Mouse (Mus musculus) Patski (cell line): ENCODE data around the gene Gdpd4. TPM values are rescaled to one million over a fixed set of nuclear protein-coding genes. Genes with fewer than 3 reads are reported as not detected.

Source experiments
- ATAC-seq: fragments of 100-300 bp; one replicate; pipeline ENCODE4 v1.8.0; 2021
- CTCF ChIA-PET: fragments of 350-600 bp; sonication (Branson Sonifier 250); formaldehyde crosslinking; loops from one replicate; lab custom pipeline; 2022; ENCODE audit warnings: inconsistent platforms; lab: Charles Lee
- POLR2A ChIA-PET: fragments of 350-600 bp; sonication (Branson Sonifier 250); formaldehyde crosslinking; loops from one replicate; lab custom pipeline; 2022; ENCODE audit warnings: antibody characterized with exemption, inconsistent platforms; lab: Charles Lee
- DNase-seq: peaks from one replicate; pipeline ENCODE4 v3.0.0-alpha.2; 2011; ENCODE audit warnings: low read depth, low spot score
- H3K27me3 ChIP-seq: fragments of 371-371 bp; one replicate; pipeline ENCODE4 v1.5.1; 2021
- CTCF ChIP-seq: fragments of 100-300 bp; IDR thresholded peaks from one replicate; pipeline ENCODE4 v1.5.1; 2021
- in situ Hi-C: fragments of 300-500 bp; cut with MboI; formaldehyde crosslinking; loops from 3 replicates; pipeline ENCODE4 v1.11.1; 2018; ENCODE audit warnings: low pct_unique_long_range_greater_than_20kb, mixed read lengths
- polyA plus RNA-seq: library from polyadenylated mRNA; unstranded; gene quantifications from one replicate; pipeline ENCODE4 v1.2.3, GENCODE M21; 2021

Gene Gdpd4
- polyA plus RNA-seq, result not detected

DNA sequence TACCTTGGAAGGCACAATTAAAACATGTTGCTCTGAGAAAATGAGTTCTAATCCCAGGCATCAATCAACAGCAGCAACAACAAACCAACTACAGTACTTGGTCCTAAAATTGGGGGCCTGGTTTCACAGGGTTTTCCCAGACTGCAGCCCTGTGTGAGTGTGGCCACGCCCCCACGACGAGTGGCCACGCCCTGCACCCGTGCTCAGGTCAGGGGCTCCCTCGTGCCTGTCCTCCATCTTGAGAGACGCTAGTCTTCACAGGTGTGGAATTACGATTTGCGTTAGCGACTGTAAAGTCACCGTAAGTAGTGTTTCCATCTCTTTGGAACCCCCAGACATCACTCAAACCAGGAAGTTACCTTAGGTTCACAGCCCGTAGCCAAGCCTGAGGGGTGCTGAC, at the start of gene Gdpd4:
Gene Gdpd4, plus strand, starts transcription at position 214 of the 400 bp plus-strand sequence.
- DNase-seq (no peak), ATAC-seq (no peak)
- POLR2A ChIA-PET, result no interaction called here
- no peak for TF ChIP-seq CTCF
- CTCF ChIA-PET, result no interaction called here
- H3K27me3 ChIP-seq, result peaks cover 4% of the 10 kb centered on the region
- in situ Hi-C loops, result no loop called here

- no peaks in the 10 kb centered on the region for H3K27me3 ChIP-seq
- no peak for ATAC-seq
- no peak for TF ChIP-seq CTCF
- in situ Hi-C loops, result no loop called here
- ChIA-PET POLR2A (no interaction called here), CTCF (no interaction called here)
- DNase-seq, result no peak
Measured at GRCm38 (mm10) chr7:97872396-97872795, 47.4 kb upstream of the Gdpd4 start.

DNA sequence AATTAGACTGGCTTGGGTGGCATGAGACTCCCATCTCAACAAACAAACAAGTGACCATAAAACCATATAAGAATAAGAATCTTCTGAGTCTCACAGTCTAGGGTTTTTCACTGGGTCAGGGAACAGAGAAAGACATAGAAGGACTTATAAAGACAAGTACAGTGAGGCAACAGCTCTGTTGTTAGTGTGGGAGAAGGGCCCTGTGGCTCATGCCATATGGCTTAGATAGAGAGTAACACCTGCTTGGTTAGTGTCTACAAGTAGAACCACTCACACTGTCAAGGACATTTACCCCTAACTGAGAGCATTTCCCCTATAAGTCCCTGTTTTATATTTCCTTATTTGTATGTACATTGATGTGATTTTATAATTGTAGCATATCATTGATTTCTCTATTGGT, 46.4 kb upstream of the Gdpd4 start:
- ChIA-PET POLR2A (no interaction called here), CTCF (no interaction called here)
- H3K27me3 ChIP-seq, result no peaks in the 10 kb centered on the region
- no peak for DNase-seq
- no peak for ATAC-seq
- no peak for TF ChIP-seq CTCF
- in situ Hi-C loops, result no loop called here

DNA sequence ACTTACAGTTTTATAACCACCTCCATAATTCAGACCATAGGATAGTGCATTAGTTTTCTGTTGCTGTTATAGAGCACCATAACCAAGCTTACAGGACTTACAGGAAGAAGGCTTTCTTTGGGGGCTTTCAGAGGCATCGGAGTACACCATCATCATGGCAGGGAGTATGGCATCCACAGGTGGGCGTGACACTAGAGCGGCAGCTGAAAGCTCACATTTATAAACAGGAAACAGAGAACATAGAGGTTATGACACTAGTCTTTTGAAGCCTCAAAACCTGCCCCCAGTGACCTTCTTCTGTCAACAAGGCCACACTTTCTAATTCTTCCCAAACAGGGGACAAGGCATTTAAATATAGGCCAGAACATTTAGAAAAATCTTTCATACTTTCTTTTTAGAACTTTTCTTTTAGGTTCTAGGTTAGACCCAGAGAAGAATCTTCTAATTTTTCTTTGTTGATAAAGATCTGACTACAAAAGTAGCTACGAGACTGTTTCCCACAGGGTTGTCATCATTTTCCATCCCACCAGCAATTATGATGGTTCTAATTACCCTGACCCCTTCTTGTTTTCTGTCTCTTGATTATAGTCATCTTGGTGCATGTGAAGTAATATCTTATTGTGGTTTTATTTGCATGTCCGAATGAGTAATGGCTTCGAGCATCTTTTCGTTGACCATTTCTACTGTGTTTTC, 41.8 kb upstream of the Gdpd4 start:
- H3K27me3 ChIP-seq, result no peaks in the 10 kb centered on the region
- CTCF ChIA-PET, result no interaction called here
- ATAC-seq, result no peak
- POLR2A ChIA-PET, result no interaction called here
- TF ChIP-seq CTCF, result no peak
- DNase-seq, result no peak
- in situ Hi-C loops, result no loop called here

GRCm38 (mm10) chr7:97911646-97912045, 8.1 kb upstream of the Gdpd4 start:
- DNase-seq (no peak), ATAC-seq (no peak)
- CTCF ChIA-PET, result no interaction called here
- no peak for TF ChIP-seq CTCF
- in situ Hi-C loops, result no loop called here
- H3K27me3 ChIP-seq, result no peaks in the 10 kb centered on the region
- POLR2A ChIA-PET, result no interaction called here

GRCm38 (mm10) chr7:97914833-97915516, 4.8 kb upstream of the Gdpd4 start:
- in situ Hi-C loops, result no loop called here
- TF ChIP-seq CTCF, result no peak
- no peaks in the 10 kb centered on the region for H3K27me3 ChIP-seq
- CTCF ChIA-PET, result no interaction called here
- ATAC-seq, result no peak
- POLR2A ChIA-PET, result interaction anchor here (0.7 kb wide), 1 partner anchor 47 kb away, joined by 3 read pairs; no protein-coding TSS in a partner anchor
- DNase-seq, result no peak

DNA sequence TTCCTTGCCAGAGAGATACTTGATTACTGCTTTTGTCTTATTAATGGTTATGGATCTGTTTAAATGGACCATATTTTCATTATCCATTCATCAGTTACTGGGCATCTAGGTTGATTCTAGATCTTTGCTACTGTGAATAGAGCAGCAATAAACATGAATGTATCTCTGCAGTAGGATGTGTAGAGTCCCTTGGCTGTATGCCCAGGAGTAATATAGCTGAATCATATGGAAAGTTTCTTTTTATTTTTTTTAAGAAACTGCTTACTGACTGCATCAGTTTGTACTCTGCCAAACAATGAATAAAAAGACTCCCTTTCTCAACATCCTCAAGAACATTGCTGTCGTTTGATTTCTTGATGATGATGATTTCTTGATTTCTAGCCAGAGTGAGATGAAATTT, 6.1 kb downstream of the Gdpd4 start:
- POLR2A ChIA-PET, result no interaction called here
- no peak for ATAC-seq
- in situ Hi-C loops, result no loop called here
- no peak for DNase-seq
- H3K27me3 ChIP-seq, result peaks cover 19% of the 10 kb centered on the region
- no peak for TF ChIP-seq CTCF
- CTCF ChIA-PET, result no interaction called here

- no peak for TF ChIP-seq CTCF
- in situ Hi-C loops, result no loop called here
- no peak for DNase-seq
- peaks cover 19% of the 10 kb centered on the region for H3K27me3 ChIP-seq
- ChIA-PET CTCF (no interaction called here), POLR2A (no interaction called here)
- no peak for ATAC-seq
Measured at GRCm38 (mm10) chr7:97926978-97927377, 7.2 kb downstream of the Gdpd4 start.

DNA sequence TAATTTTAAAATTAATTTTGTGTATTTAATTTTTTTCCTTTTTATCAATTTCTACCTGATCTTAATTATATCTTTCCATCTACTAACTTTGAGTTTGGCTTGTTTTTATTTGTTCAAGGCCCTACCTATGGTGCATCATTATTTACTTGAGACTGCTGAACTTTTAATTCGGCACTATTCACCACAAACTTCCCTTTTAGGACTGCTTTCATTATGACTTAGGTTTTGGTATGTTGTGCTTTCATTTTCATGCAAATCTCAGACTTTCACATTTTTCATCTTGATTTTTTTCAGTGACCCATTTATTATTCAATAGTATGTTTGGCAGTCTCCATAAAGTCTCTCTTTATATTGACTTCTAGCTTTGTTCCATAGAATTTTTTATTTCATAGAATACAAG, 24.7 kb downstream of the Gdpd4 start:
- in situ Hi-C loops, result no loop called here
- ChIA-PET POLR2A (no interaction called here), CTCF (no interaction called here)
- no peak for TF ChIP-seq CTCF
- DNase-seq, result no peak
- H3K27me3 ChIP-seq, result no peaks in the 10 kb centered on the region
- no peak for ATAC-seq

GRCm38 (mm10) chr7:97972486-97972885, 52.7 kb downstream of the Gdpd4 start:
- DNase-seq (no peak), ATAC-seq (no peak)
- peaks cover 61% of the 10 kb centered on the region for H3K27me3 ChIP-seq
- in situ Hi-C loops, result loop anchor here (10.0 kb wide), 1 partner anchor 128 kb away; no protein-coding TSS in a partner anchor
- ChIA-PET POLR2A (no interaction called here), CTCF (interaction anchor here (1.2 kb wide), 1 partner anchor 181 kb away, joined by 3 read pairs; no protein-coding TSS in a partner anchor)
- no peak for TF ChIP-seq CTCF

DNA sequence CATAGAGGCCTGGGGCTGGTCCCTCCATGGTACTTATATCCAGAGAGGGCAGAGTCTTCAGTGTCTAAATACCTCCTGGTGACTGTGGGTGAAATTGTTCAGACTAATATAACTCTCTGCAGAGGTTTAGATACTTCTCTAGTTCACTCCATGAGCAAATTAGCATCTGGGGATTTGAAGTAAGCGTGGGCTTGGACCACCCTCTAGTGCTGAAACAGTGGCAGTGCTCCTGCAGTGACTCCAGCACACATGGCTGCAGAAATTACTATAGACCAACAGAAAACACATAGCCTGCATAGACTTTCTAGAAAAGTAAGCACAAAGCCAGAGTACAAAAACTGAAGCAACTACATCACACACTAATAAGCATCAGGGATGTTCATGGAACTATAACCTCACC, 57.7 kb downstream of the Gdpd4 start:
- ChIA-PET POLR2A (no interaction called here), CTCF (interaction anchor here (0.9 kb wide), 1 partner anchor 229 kb away, joined by 5 read pairs; no protein-coding TSS in a partner anchor)
- peak; percentile 12 for DNase-seq
- peak; percentile 94 for TF ChIP-seq CTCF
- peak; percentile 35 for ATAC-seq
- peaks cover 48% of the 10 kb centered on the region for H3K27me3 ChIP-seq
- in situ Hi-C loops, result loop anchor here (10.0 to 25.0 kb wide), 2 partner anchors 133 to 540 kb away; no protein-coding TSS in a partner anchor
